Mouse (Mus musculus) forebrain, embryonic 16.5 days (tissue): Measurements from ENCODE around the gene Slc22a20. TPM values are rescaled to one million over a fixed set of nuclear protein-coding genes. Genes with fewer than 3 reads are reported as not detected.

Experiments
- ATAC-seq: fragments of 200-750 bp; cut with Nextera tagmentation; 2 replicates; pipeline ENCODE4 v1.8.0; 2017; ENCODE audit warnings: mild to moderate bottlenecking, moderate library complexity
- H3K27ac ChIP-seq: fragments of 300-500 bp; sonication (generic); 2 replicates; pipeline ENCODE4 v1.5.1; 2014; ENCODE audit warnings: low read length, control low read depth
- H3K27me3 ChIP-seq: fragments of 300-500 bp; sonication (generic); replicated peaks from 2 replicates; pipeline ENCODE4 v1.6.1; 2014; ENCODE audit warnings: low read length; ENCODE audit not compliant: control insufficient read depth, insufficient read depth
- H3K36me3 ChIP-seq: fragments of 300-500 bp; sonication (generic); 2 replicates; pipeline ENCODE4 v1.6.1; 2014; ENCODE audit not compliant: control insufficient read depth, insufficient read depth
- H3K4me1 ChIP-seq: fragments of 300-500 bp; sonication (generic); replicated peaks from 2 replicates; pipeline ENCODE4 v1.6.1; 2014; ENCODE audit warnings: low read length; ENCODE audit not compliant: control insufficient read depth, insufficient read depth
- H3K4me2 ChIP-seq: fragments of 300-500 bp; sonication (generic); 2 replicates; pipeline ENCODE4 v1.6.1; 2014; ENCODE audit warnings: mild to moderate bottlenecking, low read length, control low read depth
- H3K4me3 ChIP-seq: fragments of 300-500 bp; sonication (generic); replicated peaks from 2 replicates; pipeline ENCODE4 v1.5.1; 2014; ENCODE audit warnings: mild to moderate bottlenecking, low read length, control low read depth
- H3K9ac ChIP-seq: fragments of 300-500 bp; sonication (generic); replicated peaks from 2 replicates; pipeline ENCODE4 v1.6.1; 2014; ENCODE audit warnings: low read depth, low read length, control low read depth
- H3K9me3 ChIP-seq: fragments of 300-500 bp; sonication (generic); 2 replicates; pipeline ENCODE4 v1.6.1; 2016; ENCODE audit warnings: low read length; ENCODE audit not compliant: control insufficient read depth
- WGBS: fragments of 180-500 bp; shearing (Covaris S2); extraction: QIAGEN DNeasy Blood & Tissue Kit; methylation state at CpG from one replicate; pipeline ENCODE4 v1.1.7; 2014; 5-methylcytosine and 5-hydroxymethylcytosine counted together
- polyA plus RNA-seq: library from polyadenylated mRNA; unstranded; fragments of >200 nt; fragmentation: Nextera tagmentation; extraction: Ambion mirVana; gene quantifications from 2 replicates; pipeline ENCODE4 v1.2.1, GENCODE M21; 2015

Gene Slc22a20
- polyA plus RNA-seq, 1 experiment from 2014 or later: not detected

DNA sequence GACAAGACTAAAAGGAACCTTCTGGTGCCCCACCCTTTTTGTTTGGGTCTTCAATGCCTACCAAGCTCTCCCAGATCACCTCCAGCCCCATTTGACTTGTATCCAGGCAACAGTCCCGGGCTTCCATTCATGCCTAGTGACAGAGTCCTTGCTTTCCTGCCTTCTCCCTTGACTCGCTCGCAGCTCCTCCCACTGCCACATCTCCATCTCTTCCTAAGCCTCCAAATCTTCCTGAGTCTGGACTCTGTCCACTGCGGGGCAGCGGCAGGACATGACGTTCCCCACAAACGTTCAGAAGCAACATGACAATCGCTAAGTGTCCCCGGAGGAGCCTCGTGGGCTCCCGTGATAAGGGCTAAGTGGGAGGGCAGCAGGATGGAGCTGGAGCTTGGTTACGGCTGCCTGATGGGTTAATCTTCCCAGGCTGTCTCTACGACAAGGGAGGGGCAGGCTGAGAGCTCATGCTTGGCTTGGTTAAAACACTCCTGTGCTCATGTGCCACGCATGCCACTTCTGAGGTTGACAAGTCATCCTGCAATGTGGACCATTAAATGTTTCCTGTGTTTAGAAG, 48.0 kb downstream of the Slc22a20 start:
- no peak overlapping the region for H3K9ac ChIP-seq
- no peaks in the 10 kb centered on the region for H3K9me3 ChIP-seq
- no peaks in the 10 kb centered on the region for H3K36me3 ChIP-seq
- no peak overlapping the region for H3K4me2 ChIP-seq
- ATAC-seq: no peak
- H3K4me1 ChIP-seq: peaks cover 18% of the 10 kb centered on the region
- H3K4me3 ChIP-seq: no peak overlapping the region
- no peaks in the 10 kb centered on the region for H3K27me3 ChIP-seq
- 31% methylated on average over 14 of the region's 14 CpGs for WGBS
- no peak overlapping the region for H3K27ac ChIP-seq

DNA sequence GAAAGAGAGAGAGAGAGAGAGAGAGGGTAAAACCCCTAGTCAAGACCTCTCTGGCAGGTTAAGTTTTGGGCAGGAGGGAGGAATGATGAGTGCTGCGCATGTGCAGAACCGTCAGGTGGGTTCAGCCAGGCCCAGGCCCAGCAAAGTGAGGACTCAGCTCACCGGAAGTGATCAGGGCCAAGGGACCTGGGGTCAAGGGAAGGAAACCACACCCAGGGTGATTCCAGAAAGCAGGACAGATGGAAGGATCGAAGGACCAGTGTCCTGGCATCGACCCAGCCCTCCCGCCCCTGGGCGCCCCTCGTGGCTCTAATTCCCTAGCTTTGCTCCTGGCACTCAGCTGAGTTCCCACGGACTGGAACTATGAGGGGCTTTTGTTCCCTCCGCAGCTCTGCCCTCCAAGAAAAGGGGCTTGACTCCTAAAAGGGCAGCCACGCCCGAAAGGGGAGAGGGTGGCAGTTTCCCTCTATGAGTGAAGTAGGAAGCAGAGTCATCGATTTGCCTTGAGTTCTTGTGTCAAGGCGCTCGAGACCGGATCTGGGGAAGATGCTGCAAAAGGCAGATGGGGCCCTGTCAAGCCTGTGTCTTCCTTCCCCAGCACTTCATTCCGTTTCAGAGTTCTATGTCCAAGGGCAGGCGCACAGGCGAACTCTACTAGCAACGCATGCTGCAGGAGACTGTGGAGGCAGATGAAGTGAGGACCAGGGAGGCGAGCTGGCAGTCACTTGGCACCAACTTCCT, 48.7 kb downstream of the Slc22a20 start:
- Histone ChIP-seq H3K4me1 (peaks cover 18% of the 10 kb centered on the region), H3K27me3 (no peaks in the 10 kb centered on the region), H3K4me2 (no peak overlapping the region), H3K4me3 (no peak overlapping the region), H3K27ac (no peak overlapping the region), H3K9ac (no peak overlapping the region), H3K36me3 (no peaks in the 10 kb centered on the region), H3K9me3 (no peaks in the 10 kb centered on the region)
- WGBS: 56% methylated on average over 21 of the region's 21 CpGs
- no peak for ATAC-seq

DNA sequence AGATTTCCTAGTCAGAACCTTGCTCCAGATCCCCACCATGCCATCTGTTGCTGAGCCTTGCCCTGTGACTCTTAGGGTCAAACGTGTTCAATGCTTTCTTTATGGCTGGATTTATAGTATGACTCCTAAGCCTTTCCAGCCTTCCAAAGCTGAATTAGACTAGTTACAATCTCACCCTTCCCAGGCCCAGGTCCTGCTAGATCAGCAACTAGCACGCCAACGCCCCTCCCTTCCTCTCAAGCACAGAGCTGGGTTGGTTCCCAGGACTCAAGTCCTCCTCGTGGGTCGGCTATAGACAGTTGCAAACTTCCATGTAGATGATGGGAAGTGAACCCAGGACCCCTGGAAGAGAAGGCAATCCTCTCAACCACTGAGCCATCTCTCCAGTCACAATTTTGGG, 50.3 kb downstream of the Slc22a20 start:
- H3K4me3 ChIP-seq: no peak overlapping the region
- no peaks in the 10 kb centered on the region for H3K9me3 ChIP-seq
- ATAC-seq: no peak
- H3K4me1 ChIP-seq: peaks cover 18% of the 10 kb centered on the region
- no peak overlapping the region for H3K27ac ChIP-seq
- no peak overlapping the region for H3K9ac ChIP-seq
- no peak overlapping the region for H3K4me2 ChIP-seq
- no peaks in the 10 kb centered on the region for H3K27me3 ChIP-seq
- WGBS: 78% methylated on average over 5 of the region's 5 CpGs
- no peaks in the 10 kb centered on the region for H3K36me3 ChIP-seq

DNA sequence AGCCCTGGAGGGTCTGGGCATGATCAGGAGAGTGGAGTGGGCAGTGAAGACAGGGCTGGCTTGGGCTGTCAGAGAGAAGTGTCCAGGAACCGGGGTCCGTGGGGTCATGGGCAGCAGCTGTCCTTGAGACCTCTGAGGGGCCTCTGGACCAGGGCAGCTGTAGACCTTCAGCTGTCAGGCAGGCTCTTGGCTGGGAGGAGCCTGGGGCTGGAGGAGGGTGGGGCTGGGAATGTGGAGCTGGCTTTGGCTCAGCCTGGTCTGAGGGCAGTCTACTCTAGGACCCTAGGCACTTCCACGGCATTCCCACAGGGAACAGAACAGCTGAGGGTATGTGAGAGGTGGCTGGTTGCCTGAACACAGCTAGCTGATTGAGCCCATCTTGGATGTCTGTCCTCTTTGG, 50.7 kb downstream of the Slc22a20 start:
- no peak for ATAC-seq

DNA sequence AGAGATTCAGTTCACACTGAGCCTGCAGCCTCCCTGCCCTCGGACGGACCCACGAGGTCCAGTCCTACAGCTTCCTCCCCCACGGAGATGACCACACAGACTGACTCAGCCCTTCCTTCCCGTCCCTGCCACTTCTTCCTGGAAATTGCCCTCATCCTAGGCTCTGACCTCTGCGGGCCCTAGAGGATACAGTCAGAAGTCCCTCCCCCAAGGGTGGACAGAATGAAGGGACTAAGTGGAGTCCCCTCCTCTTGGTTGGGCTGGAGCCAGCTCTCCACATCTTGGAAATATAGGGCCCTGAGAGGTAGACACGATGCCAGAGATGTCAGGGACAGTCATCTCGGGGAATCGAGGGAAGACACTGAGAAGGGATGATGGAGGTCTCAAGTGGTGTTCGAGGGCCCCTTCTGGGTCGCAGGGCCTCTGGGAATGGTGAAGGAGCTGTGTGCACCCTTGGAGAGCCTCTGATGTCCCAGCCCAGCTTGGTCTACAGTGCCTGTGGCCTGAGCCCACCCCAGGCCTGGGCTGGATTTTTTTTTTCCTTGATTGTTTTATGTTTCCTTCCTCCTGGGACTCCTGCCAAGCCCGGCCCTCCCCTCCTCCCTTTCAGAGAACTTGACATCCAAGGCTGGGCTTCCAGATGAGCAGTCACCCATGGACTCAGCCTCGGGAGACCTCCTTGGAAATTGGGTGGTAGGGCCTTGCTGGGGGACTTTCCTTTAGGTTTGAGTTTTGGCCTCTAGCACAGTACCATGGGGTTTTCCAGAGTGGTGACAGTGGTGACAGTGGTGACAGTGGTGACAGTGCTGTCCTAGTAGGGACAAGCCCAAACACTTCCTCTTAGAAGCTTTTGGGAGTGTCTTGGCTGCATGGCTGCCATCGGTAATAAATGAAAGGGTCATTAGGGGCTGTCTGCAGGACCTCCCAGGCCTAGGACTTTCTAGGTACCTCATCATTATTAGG, 56.0 kb downstream of the Slc22a20 start:
- Histone ChIP-seq H3K36me3 (no peaks in the 10 kb centered on the region), H3K4me3 (no peak overlapping the region), H3K27me3 (0 out of 2 replicates have a peak, but pooled peaks cover 2% of the 10 kb centered on the region), H3K9ac (no peak overlapping the region), H3K9me3 (no peaks in the 10 kb centered on the region), H3K27ac (no peak overlapping the region), H3K4me2 (no peak overlapping the region), H3K4me1 (peaks cover 18% of the 10 kb centered on the region)
- no peak for ATAC-seq
- 68% methylated on average over 14 of the region's 14 CpGs for WGBS

More for the DNA sequence above, 50.7 kb downstream of the Slc22a20 start:
- WGBS: 71% methylated on average over 3 of the region's 3 CpGs
- H3K4me3 ChIP-seq: no peak overlapping the region
- no peaks in the 10 kb centered on the region for H3K9me3 ChIP-seq
- no peak overlapping the region for H3K27ac ChIP-seq
- no peak overlapping the region for H3K4me2 ChIP-seq
- H3K9ac ChIP-seq: no peak overlapping the region
- no peaks in the 10 kb centered on the region for H3K27me3 ChIP-seq
- H3K4me1 ChIP-seq: peaks cover 18% of the 10 kb centered on the region
- H3K36me3 ChIP-seq: no peaks in the 10 kb centered on the region

DNA sequence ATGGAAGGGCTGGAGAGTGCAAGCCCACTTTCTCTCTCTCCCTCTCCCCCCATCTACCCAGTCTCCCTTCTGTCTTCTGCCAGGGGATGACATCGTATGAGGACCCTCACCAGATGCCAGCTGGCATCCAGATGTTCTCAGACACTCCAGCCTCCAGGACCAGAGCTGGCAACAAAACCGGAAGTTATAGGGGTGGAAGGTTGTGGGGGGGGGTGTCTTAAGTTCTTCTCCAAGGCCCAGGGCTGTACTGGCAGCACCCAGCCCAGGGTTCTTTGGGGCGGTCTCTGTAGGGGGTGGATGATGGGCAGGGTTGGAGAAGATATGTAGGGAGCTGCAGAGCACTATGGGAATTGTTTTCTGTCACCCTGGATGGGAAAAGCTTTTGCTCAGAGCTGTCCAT, 57.4 kb downstream of the Slc22a20 start:
- H3K36me3 ChIP-seq: no peaks in the 10 kb centered on the region
- H3K4me3 ChIP-seq: no peak overlapping the region
- ATAC-seq: no peak
- H3K9ac ChIP-seq: no peak overlapping the region
- peaks cover 22% of the 10 kb centered on the region for H3K4me1 ChIP-seq
- WGBS: 81% methylated on average over 3 of the region's 3 CpGs
- H3K27me3 ChIP-seq: 0 out of 2 replicates have a peak, but pooled peaks cover 2% of the 10 kb centered on the region
- no peak overlapping the region for H3K4me2 ChIP-seq
- H3K27ac ChIP-seq: no peak overlapping the region
- no peaks in the 10 kb centered on the region for H3K9me3 ChIP-seq

DNA sequence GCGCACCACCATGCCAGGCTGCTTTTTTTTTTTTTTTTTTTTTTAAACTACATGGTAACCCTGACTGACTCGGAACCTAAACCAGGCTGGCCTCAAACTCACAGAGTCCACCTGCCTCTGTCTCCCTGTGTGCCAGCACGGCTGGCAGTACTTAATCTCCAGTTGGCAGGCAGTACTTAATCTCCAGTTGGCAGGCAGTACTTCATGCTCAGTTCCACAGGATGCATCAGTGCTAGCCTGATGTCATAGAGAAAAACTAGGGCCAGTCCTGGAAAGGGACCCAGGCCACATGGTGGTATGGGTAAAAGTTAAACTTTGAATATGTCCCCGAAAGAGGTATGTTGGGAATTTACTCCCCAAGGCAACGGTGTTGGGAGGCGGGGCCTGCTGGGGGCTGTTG, 57.8 kb downstream of the Slc22a20 start:
- Histone ChIP-seq H3K4me3 (no peak overlapping the region), H3K27me3 (0 out of 2 replicates have a peak, but pooled peaks cover 2% of the 10 kb centered on the region), H3K36me3 (no peaks in the 10 kb centered on the region), H3K27ac (no peak overlapping the region), H3K4me2 (no peak overlapping the region), H3K9me3 (no peaks in the 10 kb centered on the region), H3K4me1 (peaks cover 23% of the 10 kb centered on the region), H3K9ac (no peak overlapping the region)
- WGBS: 81% methylated on average over 6 of the region's 6 CpGs
- ATAC-seq: no peak

DNA sequence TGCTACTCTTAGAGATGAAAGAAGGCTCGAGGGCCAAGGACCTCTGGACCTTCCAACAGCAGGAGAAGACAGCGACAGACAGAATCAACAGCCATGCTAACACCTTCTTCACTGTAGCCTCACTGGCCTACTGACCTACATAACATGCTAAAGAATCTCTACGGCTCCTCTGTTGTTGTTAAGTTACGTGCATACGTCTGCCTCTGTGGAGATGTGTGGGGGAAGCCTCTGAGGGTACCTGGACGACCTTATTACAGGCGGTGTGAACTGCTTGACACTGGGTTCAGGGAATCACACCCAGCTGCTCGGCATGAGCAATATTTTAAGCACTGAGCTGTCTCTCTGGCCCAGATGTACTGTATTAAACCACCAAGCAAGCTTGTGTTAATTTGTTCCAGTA, 58.4 kb downstream of the Slc22a20 start:
- WGBS: 76% methylated on average over 8 of the region's 8 CpGs
- ATAC-seq: no peak

DNA sequence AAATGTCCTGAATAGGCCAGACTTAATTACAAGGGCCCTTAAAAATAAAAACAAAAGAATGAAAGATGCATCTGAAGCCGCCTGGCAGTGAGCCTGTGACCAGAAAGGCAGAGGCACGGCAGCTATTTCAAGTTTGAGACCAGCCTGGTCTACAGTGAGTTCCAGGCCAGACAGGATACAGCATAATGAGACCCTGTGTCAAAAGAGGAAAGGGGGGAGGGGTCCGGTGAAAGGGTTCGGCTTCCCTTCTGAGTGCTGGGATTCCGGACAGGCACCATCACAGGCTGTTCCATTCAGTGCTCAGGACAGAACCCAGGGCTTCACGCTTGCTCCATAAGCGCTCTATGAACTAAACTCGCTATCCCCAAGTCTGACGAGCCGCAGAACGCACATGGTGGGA, 58.9 kb downstream of the Slc22a20 start:
- no peak overlapping the region for H3K4me2 ChIP-seq
- ATAC-seq: no peak
- 0 out of 2 replicates have a peak, but pooled peaks cover 2% of the 10 kb centered on the region for H3K27me3 ChIP-seq
- no peaks in the 10 kb centered on the region for H3K36me3 ChIP-seq
- WGBS: 62% methylated on average over 11 of the region's 11 CpGs
- H3K9ac ChIP-seq: no peak overlapping the region
- no peak overlapping the region for H3K4me3 ChIP-seq
- no peaks in the 10 kb centered on the region for H3K9me3 ChIP-seq
- H3K4me1 ChIP-seq: peaks cover 23% of the 10 kb centered on the region
- no peak overlapping the region for H3K27ac ChIP-seq

More for the DNA sequence above, 58.4 kb downstream of the Slc22a20 start:
- Histone ChIP-seq H3K36me3 (no peaks in the 10 kb centered on the region), H3K4me1 (peaks cover 23% of the 10 kb centered on the region), H3K9ac (no peak overlapping the region), H3K27ac (no peak overlapping the region), H3K4me2 (no peak overlapping the region), H3K27me3 (0 out of 2 replicates have a peak, but pooled peaks cover 2% of the 10 kb centered on the region), H3K9me3 (no peaks in the 10 kb centered on the region), H3K4me3 (no peak overlapping the region)
